Mouse (Mus musculus): ENCODE measurements around the gene Cnksr3. TPM values are rescaled to one million over a fixed set of nuclear protein-coding genes. Genes with fewer than 3 reads are reported as not detected.

Gene Cnksr3
- total RNA-seq (2014; fragmentation: Nextera tagmentation) = 4.9 and 6.7 TPM in 2 replicates
- total RNA-seq (2017) = 3.2 and 3.7 TPM in 2 replicates

DNA sequence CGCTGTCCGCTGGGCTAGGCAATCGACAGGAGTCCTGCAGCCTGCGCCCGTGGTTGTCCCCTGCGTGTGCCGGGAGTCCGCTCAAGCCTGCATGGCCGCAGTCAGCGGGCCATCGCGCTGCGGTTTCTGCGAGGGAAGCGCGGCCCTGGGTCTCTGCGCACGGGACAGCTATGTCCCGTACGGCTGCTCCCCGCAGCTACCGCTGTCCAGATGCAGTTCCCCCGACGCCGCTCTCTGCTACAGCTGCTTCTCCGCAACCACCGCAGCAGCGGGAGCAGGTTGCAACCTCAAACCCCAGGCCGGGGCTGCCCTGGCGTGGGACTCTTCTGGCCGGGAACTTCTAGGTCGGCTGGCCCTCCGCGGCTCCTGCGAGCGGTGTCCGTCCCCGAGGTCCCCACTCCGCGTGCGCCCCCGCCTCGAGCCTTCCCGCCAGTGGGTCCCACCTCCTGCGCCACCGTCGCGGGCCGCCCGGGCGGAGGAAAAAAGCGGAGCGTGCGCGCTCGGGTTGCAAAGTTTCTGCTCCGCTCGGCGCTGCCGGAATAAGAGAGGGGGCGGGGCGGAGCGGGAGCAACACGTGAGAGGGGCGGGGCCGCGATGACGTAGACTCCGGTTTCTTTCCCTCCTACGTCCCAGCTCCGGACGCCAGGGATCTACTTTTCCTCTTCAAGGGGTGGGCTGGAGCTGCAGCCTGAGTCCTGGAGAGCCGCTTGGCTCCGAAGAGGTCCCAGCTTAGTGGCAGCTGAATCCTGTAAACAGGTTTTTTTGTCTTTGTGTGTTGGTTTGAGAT lies at the start of gene Cnksr3:
TSS of gene Cnksr3 (minus strand) at position 542 of the 787 bp plus-strand sequence.
- peak; percentile 69 for ATAC-seq (replicated peaks; ENCODE audit: poor library complexity, severe bottlenecking)

- ATAC-seq (replicated peaks; ENCODE audit: poor library complexity, severe bottlenecking) = no peak
These were observed 48.4 kb upstream of the Cnksr3 start for GRCm38 (mm10) chr10:7260166-7261108.

GRCm38 (mm10) chr10:7258607-7259006 lies 46.6 kb upstream of the Cnksr3 start:
- no peak for ATAC-seq (replicated peaks; ENCODE audit: poor library complexity, severe bottlenecking)

GRCm38 (mm10) chr10:7250455-7250854 lies 38.4 kb upstream of the Cnksr3 start:
- no peak for ATAC-seq (replicated peaks; ENCODE audit: poor library complexity, severe bottlenecking)

GRCm38 (mm10) chr10:7234601-7235000 lies 22.6 kb upstream of the Cnksr3 start:
- ATAC-seq (replicated peaks; ENCODE audit: poor library complexity, severe bottlenecking) = no peak

DNA sequence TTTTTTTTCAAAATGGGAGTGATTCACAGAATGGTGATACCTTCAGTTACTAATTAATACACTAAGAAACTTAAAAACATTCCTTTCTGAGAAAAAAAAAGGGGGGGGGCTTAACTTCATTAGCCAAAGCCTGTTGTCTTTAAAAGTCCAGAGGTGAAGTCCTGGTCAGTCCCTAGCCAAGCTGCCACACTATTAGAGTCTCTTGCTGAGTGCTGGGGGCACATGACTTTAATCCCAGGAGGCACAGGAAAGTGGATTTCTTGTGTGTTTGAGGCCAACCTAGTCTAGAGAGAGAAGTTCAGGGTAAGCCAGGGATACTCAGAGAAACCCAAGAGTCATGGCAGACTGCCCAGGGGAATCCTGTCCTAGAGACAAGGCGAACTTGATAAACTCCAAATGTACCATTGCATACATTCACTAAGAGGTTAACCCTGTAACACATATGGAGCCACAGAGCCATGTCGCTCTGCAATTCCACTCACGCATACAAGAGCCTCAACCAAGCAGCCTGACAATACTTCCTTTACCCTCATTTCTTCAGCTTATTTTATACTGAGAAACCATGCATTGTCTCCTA lies 5.6 kb upstream of the Cnksr3 start:
- ATAC-seq (replicated peaks; ENCODE audit: poor library complexity, severe bottlenecking) = no peak

DNA sequence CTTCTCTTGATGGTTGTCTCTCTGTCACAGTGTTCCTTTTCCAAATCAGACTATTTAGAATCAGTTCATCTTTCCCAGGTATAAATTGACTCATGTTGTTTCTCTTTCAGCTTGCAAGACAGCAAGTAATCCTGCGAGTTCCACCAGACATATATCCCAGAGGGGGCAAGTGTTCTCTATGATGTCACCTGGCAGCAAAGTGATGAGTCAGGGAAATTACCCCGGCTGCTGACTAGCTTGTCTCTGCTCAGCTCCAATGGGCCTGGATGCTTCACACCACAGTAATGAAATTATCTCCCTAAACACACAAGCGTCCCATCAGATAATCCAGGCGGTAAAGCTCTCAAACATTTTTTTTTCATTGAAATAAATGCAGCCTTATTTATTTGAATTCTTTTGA lies 2.7 kb upstream of the Cnksr3 start:
- no peak for ATAC-seq (replicated peaks; ENCODE audit: poor library complexity, severe bottlenecking)

GRCm38 (mm10) chr10:7213066-7213630 lies 1.1 kb upstream of the Cnksr3 start:
- no peak for ATAC-seq (replicated peaks; ENCODE audit: poor library complexity, severe bottlenecking)

DNA sequence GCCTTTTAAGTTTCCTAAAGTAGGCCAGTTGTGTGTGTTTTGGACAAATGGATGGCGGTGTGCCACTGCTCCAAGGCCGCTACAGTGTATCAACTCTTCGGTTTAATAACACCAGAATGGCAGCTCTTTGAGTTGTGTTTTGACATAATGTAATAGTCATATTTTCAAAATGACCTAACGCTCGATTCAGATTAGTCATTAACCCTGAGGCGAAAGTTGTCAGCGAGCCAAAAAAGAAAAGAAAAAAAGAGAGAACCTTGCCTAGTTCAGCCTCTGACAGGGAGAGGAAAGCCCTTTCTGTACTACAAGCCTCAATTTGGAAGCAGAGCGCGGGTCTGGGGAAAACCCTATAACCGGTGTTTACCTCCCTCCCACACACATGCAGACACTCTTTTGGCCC lies 500 bp upstream of the Cnksr3 start:
- ATAC-seq (replicated peaks; ENCODE audit: poor library complexity, severe bottlenecking) = peak; percentile 20

- peak; percentile 62 for ATAC-seq (replicated peaks; ENCODE audit: poor library complexity, severe bottlenecking)
These were observed 894 bp downstream of the Cnksr3 start for GRCm38 (mm10) chr10:7210991-7211695.

DNA sequence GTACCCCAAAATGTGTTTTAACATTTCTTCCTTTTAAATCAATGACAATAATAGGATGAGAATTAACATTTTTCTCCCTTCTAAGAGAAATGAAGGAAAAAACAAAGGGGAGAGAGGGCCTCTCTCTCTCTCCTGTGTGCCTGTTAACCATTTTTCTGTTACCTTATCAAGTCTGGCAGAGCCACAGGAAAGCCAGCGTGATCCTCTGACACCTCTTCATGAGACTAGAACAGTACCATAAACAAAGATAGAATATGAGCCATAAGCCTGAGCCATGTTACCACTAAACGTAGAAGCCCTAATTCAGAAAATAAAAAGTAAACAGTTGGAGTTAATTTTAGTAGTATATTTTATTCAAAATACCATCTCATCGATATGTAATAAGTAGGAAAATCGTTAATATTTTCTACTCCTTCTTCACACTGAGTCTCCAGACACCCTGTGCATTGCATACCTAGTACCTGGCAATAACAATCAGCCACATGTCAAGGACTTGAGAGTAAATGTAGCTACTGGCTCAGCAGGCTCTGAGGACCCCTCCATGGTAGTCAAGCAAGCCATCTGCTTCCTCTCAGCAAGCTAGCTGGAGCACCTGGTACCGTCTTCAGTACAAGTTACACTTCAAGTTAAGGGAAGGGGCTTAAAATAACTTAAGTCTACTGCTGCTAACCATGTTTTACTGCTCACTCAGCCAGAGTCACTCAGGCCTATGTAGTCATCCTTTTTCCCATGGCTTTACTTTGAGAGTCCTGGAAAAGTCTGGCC lies 2.2 kb downstream of the Cnksr3 start:
- ATAC-seq (replicated peaks; ENCODE audit: poor library complexity, severe bottlenecking) = no peak

DNA sequence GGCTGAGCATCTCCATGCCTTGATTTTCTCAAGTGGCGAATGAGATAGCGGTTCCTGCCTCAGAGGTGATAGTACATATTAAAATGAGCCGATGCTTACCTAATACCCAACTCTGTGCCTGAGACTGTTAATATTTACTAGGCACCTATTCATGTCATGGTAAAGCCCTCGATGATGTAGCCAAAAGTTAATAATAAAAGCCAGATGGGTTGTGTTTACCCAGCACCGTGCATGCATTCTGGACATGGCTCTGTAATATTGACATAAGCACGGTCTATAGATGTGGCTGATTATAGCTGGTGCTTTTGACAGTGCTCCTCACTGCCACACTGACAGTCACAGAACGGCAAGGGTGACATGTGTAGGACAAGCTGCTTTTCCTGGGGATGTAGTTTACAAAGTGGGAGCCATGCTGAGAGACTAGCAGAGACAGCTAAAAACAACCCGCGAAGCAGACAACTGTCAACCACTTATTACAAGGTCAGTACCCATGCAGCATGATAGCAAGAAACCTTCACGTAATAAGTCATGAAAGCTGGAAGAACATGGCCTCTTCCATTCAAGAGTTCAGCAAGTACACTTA lies 3.1 kb downstream of the Cnksr3 start:
- ATAC-seq (replicated peaks; ENCODE audit: poor library complexity, severe bottlenecking) = no peak

GRCm38 (mm10) chr10:7207301-7207700 lies 4.7 kb downstream of the Cnksr3 start:
- peak; percentile 44 for ATAC-seq (replicated peaks; ENCODE audit: poor library complexity, severe bottlenecking)

- ATAC-seq (replicated peaks; ENCODE audit: poor library complexity, severe bottlenecking) = no peak
These were observed 5.5 kb downstream of the Cnksr3 start for GRCm38 (mm10) chr10:7206571-7206970.

- no peak for ATAC-seq (replicated peaks; ENCODE audit: poor library complexity, severe bottlenecking)
These were observed 6.5 kb downstream of the Cnksr3 start for GRCm38 (mm10) chr10:7205576-7205975.

GRCm38 (mm10) chr10:7204953-7205352 lies 7.1 kb downstream of the Cnksr3 start:
- ATAC-seq (replicated peaks; ENCODE audit: poor library complexity, severe bottlenecking) = peak; percentile 28; the same call in 1 of the 2 replicates

GRCm38 (mm10) chr10:7202576-7202975 lies 9.5 kb downstream of the Cnksr3 start:
- no peak for ATAC-seq (replicated peaks; ENCODE audit: poor library complexity, severe bottlenecking)

DNA sequence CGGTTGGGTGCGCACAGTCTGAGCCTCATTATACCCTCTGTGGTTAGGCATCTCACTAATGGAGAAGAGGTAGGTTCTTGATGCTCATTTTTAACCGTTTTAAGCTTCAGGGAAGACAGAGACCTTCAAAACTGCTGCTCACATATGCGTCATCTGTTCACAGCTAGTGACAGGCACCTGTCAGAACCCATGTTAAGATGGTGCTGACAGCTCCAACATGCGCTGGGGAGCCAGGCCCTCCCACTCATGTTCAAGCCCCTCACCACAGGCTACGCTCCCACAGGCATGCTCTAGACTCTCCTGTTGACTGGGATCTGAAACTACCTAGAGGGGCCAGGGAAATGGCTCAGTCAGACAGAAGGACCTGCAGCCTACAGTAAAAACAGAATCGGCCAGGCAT lies 11.4 kb downstream of the Cnksr3 start:
- ATAC-seq (replicated peaks; ENCODE audit: poor library complexity, severe bottlenecking) = no peak

DNA sequence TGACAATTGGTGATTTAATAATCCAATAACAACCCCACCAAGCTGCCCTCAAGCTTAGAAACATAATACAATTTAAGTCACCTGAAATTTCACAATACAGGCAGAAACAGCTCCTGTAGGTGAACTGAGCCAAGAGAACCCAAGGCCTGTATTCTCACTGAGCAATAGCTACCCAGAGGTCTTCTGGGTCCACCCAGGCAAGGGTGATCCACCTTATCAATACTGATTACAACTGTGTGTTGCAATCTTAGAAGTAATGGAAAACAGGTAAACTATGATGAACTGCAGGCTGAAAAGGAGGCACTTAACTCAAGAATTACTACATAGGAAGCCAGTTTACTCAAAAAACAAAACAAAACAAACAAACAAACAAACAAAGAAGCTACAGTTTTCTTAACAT lies 13.8 kb downstream of the Cnksr3 start:
- ATAC-seq (replicated peaks; ENCODE audit: poor library complexity, severe bottlenecking) = no peak
